Mouse (Mus musculus): ENCODE data around the gene Wfdc17. TPM values are rescaled to one million over a fixed set of nuclear protein-coding genes. Genes with fewer than 3 reads are reported as not detected.

Wfdc17 gene
- polyA plus RNA-seq (2014; fragmentation: Nextera tagmentation; extraction: Ambion mirVana): 1.3 and 2.3 TPM in 2 replicates

DNA sequence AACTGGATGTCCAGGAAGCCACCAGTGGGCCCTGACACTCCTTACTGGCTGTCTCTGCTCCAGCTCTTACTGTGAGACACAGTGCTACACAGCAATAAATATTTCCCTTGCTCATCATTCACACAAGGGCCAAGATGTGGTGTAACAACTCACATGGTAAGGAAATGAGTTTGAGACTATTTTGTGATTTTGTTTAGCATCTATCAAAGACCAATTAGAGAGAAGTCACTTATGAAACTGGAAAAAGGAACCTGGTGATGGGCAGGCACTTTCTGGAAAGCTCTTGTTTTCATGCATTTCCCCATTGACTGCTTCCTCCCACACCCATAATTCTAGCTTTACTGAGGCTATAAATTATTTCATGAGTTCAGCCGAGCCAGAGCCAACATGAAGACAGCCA lies at the start of gene Wfdc17:
Gene Wfdc17 (plus strand): TSS at position 287 of the 400 bp plus-strand sequence.
- no peak for ATAC-seq (ENCODE audit: insufficient number of reproducible peaks, insufficient read depth, low FRiP score, low read depth)
- Histone ChIP-seq H3K27ac (replicated peaks in 1 of 2; ENCODE audit: control insufficient read depth in 1 of 2, insufficient read depth in 1 of 2, low read depth in 2 of 2, low read length in 2 of 2) (no peak within 1 kb of the TSS), H3K4me3 (ENCODE audit: control insufficient read depth in 1 of 2, insufficient read depth in 1 of 2, low read depth in 1 of 2, low read length in 2 of 2) (no peak within 1 kb of the TSS), H3K4me1 (ENCODE audit: control insufficient read depth in 2 of 2, insufficient read depth in 2 of 2, low read length in 2 of 2) (no peaks in the 10 kb centered on the region), H3K36me3 (ENCODE audit: control insufficient read depth, insufficient read depth, low read length) (no peaks in the 10 kb centered on the region), H3K27me3 (ENCODE audit: control insufficient read depth, insufficient read depth, low read length) (no peaks in the 10 kb centered on the region), H3K9ac (ENCODE audit: low read length) (no peak within 1 kb of the TSS), H3K4me2 (ENCODE audit: low read length) (no peak within 1 kb of the TSS), H3K9me3 (ENCODE audit: control insufficient read depth, low read length) (no peaks in the 10 kb centered on the region)
- WGBS: 50% methylated on average over 1 of the region's 1 CpGs

DNA sequence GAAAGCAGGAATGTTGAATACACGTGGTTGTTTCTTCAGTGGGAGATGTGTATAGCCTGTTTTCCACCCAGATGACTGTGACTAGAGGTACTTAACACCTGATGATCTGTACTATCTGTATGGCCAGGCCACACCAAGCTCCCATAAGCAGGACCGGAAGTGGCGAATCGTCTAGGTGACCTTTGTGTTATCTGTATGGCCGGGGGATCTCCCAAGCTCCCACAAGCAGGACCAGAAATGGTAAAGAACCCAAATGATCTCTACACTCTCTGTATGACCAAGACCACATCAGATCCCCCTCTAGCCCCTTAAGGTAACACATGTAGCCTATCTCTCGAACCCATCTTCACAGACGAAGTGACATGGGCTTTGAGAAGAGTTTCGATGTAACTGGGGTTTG lies 49.2 kb upstream of the Wfdc17 start:
- H3K4me2 ChIP-seq (ENCODE audit: low read length): no peak overlapping the region
- no peaks in the 10 kb centered on the region for H3K9me3 ChIP-seq (ENCODE audit: control insufficient read depth, low read length)
- H3K27me3 ChIP-seq (ENCODE audit: control insufficient read depth, insufficient read depth, low read length): no peaks in the 10 kb centered on the region
- no peak overlapping the region for H3K4me3 ChIP-seq (ENCODE audit: control insufficient read depth in 1 of 2, insufficient read depth in 1 of 2, low read depth in 1 of 2, low read length in 2 of 2)
- WGBS: 78% methylated on average over 8 of the region's 8 CpGs
- H3K4me1 ChIP-seq (ENCODE audit: control insufficient read depth in 2 of 2, insufficient read depth in 2 of 2, low read length in 2 of 2): peaks cover 0 to 6% of the 10 kb centered on the region in 2 experiments; a peak in 2 of 4 replicates
- H3K36me3 ChIP-seq (ENCODE audit: control insufficient read depth, insufficient read depth, low read length): no peaks in the 10 kb centered on the region
- H3K27ac ChIP-seq (replicated peaks in 1 of 2; ENCODE audit: control insufficient read depth in 1 of 2, insufficient read depth in 1 of 2, low read depth in 2 of 2, low read length in 2 of 2): no peak overlapping the region
- H3K9ac ChIP-seq (ENCODE audit: low read length): no peak overlapping the region
- no peak for ATAC-seq (ENCODE audit: insufficient number of reproducible peaks, insufficient read depth, low FRiP score, low read depth)

DNA sequence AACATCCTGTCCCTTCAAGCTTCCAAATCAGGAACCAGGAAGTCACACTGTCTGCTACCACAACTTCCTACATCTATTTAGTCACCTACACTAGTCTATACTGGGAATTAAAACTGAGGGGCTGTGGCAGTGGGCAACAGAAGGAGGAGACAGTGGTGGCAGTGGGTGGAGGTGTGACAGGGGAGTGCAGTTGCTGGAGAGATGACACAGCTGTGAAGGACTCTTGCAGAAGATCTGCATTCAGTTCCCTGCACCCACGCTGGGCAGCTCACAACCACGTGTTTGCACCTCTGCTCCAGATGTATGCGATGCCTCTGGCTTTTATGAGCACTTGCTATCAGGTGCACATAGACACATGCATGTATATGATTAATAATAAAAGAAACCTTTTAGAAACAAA lies 46.3 kb upstream of the Wfdc17 start:
- whole genome bisulfite sequencing: 69% methylated on average over 3 of the region's 3 CpGs
- no peaks in the 10 kb centered on the region for H3K9me3 ChIP-seq (ENCODE audit: control insufficient read depth, low read length)
- H3K27me3 ChIP-seq (ENCODE audit: control insufficient read depth, insufficient read depth, low read length): no peaks in the 10 kb centered on the region
- ATAC-seq (ENCODE audit: insufficient number of reproducible peaks, insufficient read depth, low FRiP score, low read depth): no peak
- no peak overlapping the region for H3K4me3 ChIP-seq (ENCODE audit: control insufficient read depth in 1 of 2, insufficient read depth in 1 of 2, low read depth in 1 of 2, low read length in 2 of 2)
- H3K4me1 ChIP-seq (ENCODE audit: control insufficient read depth in 2 of 2, insufficient read depth in 2 of 2, low read length in 2 of 2): peaks cover 0 to 6% of the 10 kb centered on the region in 2 experiments; a peak in 2 of 4 replicates
- no peak overlapping the region for H3K4me2 ChIP-seq (ENCODE audit: low read length)
- no peaks in the 10 kb centered on the region for H3K36me3 ChIP-seq (ENCODE audit: control insufficient read depth, insufficient read depth, low read length)
- H3K9ac ChIP-seq (ENCODE audit: low read length): no peak overlapping the region
- H3K27ac ChIP-seq (replicated peaks in 1 of 2; ENCODE audit: control insufficient read depth in 1 of 2, insufficient read depth in 1 of 2, low read depth in 2 of 2, low read length in 2 of 2): no peak overlapping the region

DNA sequence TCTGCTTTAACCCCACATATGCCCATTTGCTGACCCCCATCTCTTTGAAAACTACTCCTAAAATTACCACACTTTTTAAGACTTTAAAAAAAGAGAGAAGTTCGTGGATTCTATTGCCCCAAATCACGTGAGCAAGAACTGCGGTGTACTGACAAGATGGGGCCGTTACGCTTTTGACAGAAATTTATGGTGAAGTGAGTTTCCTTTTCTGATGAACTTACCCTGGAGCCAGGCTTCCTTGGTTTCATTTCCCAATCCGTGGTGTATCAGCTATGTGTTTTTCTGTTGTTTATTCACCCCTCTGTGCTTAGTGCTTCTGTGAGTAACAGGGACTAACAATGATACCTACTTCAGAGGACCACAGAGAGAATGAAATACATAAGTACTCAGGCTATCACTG lies 45.0 kb upstream of the Wfdc17 start:
- no peaks in the 10 kb centered on the region for H3K4me1 ChIP-seq (ENCODE audit: control insufficient read depth in 2 of 2, insufficient read depth in 2 of 2, low read length in 2 of 2)
- no peaks in the 10 kb centered on the region for H3K27me3 ChIP-seq (ENCODE audit: control insufficient read depth, insufficient read depth, low read length)
- ATAC-seq (ENCODE audit: insufficient number of reproducible peaks, insufficient read depth, low FRiP score, low read depth): no peak
- H3K36me3 ChIP-seq (ENCODE audit: control insufficient read depth, insufficient read depth, low read length): no peaks in the 10 kb centered on the region
- no peak overlapping the region for H3K4me2 ChIP-seq (ENCODE audit: low read length)
- 72% methylated on average over 6 of the region's 6 CpGs for WGBS
- no peaks in the 10 kb centered on the region for H3K9me3 ChIP-seq (ENCODE audit: control insufficient read depth, low read length)
- no peak overlapping the region for H3K9ac ChIP-seq (ENCODE audit: low read length)
- H3K27ac ChIP-seq (replicated peaks in 1 of 2; ENCODE audit: control insufficient read depth in 1 of 2, insufficient read depth in 1 of 2, low read depth in 2 of 2, low read length in 2 of 2): no peak overlapping the region
- no peak overlapping the region for H3K4me3 ChIP-seq (ENCODE audit: control insufficient read depth in 1 of 2, insufficient read depth in 1 of 2, low read depth in 1 of 2, low read length in 2 of 2)

DNA sequence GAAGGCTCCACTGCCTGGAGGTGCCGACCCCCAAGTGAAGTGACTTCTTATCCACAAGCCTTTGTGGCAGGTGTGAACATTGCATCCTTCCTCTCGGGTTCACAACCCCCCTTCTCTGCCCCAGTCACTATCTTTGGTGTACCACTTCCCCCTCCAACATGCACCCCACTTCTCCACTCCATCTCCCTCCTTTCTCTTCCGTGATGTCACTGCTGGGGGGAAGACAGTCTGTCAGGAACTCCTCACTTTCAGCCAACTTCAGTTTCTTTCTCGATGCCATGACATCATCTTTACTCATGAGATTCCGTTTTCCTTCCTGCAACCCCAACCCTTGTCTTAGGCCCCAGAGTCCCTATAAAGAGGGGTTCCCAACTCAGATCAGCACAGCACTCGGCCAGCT lies 41.6 kb upstream of the Wfdc17 start, which contains the start of gene Ccl4:
Gene Ccl4 (plus strand): TSS at position 381 of the 400 bp plus-strand sequence.
- Histone ChIP-seq H3K27me3 (ENCODE audit: control insufficient read depth, insufficient read depth, low read length) (no peaks in the 10 kb centered on the region), H3K9me3 (ENCODE audit: control insufficient read depth, low read length) (no peaks in the 10 kb centered on the region), H3K4me1 (ENCODE audit: control insufficient read depth in 2 of 2, insufficient read depth in 2 of 2, low read length in 2 of 2) (no peaks in the 10 kb centered on the region), H3K4me3 (ENCODE audit: control insufficient read depth in 1 of 2, insufficient read depth in 1 of 2, low read depth in 1 of 2, low read length in 2 of 2) (no peak within 1 kb of the TSS), H3K4me2 (ENCODE audit: low read length) (no peak within 1 kb of the TSS), H3K9ac (ENCODE audit: low read length) (no peak within 1 kb of the TSS), H3K36me3 (ENCODE audit: control insufficient read depth, insufficient read depth, low read length) (no peaks in the 10 kb centered on the region), H3K27ac (replicated peaks in 1 of 2; ENCODE audit: control insufficient read depth in 1 of 2, insufficient read depth in 1 of 2, low read depth in 2 of 2, low read length in 2 of 2) (no peak within 1 kb of the TSS)
- ATAC-seq (ENCODE audit: insufficient number of reproducible peaks, insufficient read depth, low FRiP score, low read depth): no peak
- 70% methylated on average over 6 of the region's 6 CpGs for WGBS

DNA sequence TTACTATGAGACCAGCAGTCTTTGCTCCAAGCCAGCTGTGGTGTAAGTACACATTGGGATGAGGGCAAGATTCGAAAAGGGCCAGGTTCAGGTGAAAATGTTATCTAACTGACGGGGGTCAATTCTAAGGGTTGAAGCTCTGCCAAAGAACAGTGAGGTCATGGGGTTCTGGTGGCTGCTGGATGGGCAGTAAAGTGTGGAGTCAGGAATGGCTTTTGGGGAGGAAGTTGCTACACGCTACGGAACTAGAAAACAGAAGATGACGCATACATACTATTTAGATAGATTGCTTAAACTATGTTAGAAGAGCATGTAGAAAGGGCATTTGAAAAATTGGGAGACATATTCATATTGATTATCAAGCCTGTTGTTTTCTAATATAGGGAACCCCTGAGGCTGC lies 40.3 kb upstream of the Wfdc17 start:
- Histone ChIP-seq H3K36me3 (ENCODE audit: control insufficient read depth, insufficient read depth, low read length) (no peaks in the 10 kb centered on the region), H3K4me2 (ENCODE audit: low read length) (no peak overlapping the region), H3K27me3 (ENCODE audit: control insufficient read depth, insufficient read depth, low read length) (no peaks in the 10 kb centered on the region), H3K4me3 (ENCODE audit: control insufficient read depth in 1 of 2, insufficient read depth in 1 of 2, low read depth in 1 of 2, low read length in 2 of 2) (no peak overlapping the region), H3K9ac (ENCODE audit: low read length) (no peak overlapping the region), H3K4me1 (ENCODE audit: control insufficient read depth in 2 of 2, insufficient read depth in 2 of 2, low read length in 2 of 2) (no peaks in the 10 kb centered on the region), H3K9me3 (ENCODE audit: control insufficient read depth, low read length) (no peaks in the 10 kb centered on the region), H3K27ac (replicated peaks in 1 of 2; ENCODE audit: control insufficient read depth in 1 of 2, insufficient read depth in 1 of 2, low read depth in 2 of 2, low read length in 2 of 2) (no peak overlapping the region)
- ATAC-seq (ENCODE audit: insufficient number of reproducible peaks, insufficient read depth, low FRiP score, low read depth): no peak
- 73% methylated on average over 5 of the region's 5 CpGs for WGBS

DNA sequence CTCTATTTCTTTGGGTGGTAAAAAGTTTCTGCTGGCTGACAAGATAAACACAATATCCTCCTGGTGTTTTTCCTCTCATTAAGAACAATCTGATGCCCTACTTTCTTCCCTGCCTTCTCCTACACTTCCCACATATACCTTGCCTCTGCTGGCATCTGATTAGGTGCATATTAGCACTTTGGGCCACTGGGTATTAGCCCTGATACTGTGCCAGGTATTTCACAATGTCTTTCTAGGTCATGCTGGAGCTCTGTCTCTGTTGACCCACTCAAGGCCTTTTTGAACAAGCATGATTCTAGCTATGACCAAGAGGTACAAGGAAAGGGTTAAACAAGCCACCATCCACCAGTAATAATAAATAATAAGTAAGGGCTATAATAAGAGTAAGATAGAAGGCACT lies 32.0 kb upstream of the Wfdc17 start:
- H3K9me3 ChIP-seq (ENCODE audit: control insufficient read depth, low read length): no peaks in the 10 kb centered on the region
- no peak overlapping the region for H3K4me3 ChIP-seq (ENCODE audit: control insufficient read depth in 1 of 2, insufficient read depth in 1 of 2, low read depth in 1 of 2, low read length in 2 of 2)
- H3K27me3 ChIP-seq (ENCODE audit: control insufficient read depth, insufficient read depth, low read length): no peaks in the 10 kb centered on the region
- no peaks in the 10 kb centered on the region for H3K4me1 ChIP-seq (ENCODE audit: control insufficient read depth in 2 of 2, insufficient read depth in 2 of 2, low read length in 2 of 2)
- ATAC-seq (ENCODE audit: insufficient number of reproducible peaks, insufficient read depth, low FRiP score, low read depth): no peak
- no peak overlapping the region for H3K9ac ChIP-seq (ENCODE audit: low read length)
- H3K36me3 ChIP-seq (ENCODE audit: control insufficient read depth, insufficient read depth, low read length): no peaks in the 10 kb centered on the region
- H3K4me2 ChIP-seq (ENCODE audit: low read length): no peak overlapping the region
- H3K27ac ChIP-seq (replicated peaks in 1 of 2; ENCODE audit: control insufficient read depth in 1 of 2, insufficient read depth in 1 of 2, low read depth in 2 of 2, low read length in 2 of 2): no peak overlapping the region

DNA sequence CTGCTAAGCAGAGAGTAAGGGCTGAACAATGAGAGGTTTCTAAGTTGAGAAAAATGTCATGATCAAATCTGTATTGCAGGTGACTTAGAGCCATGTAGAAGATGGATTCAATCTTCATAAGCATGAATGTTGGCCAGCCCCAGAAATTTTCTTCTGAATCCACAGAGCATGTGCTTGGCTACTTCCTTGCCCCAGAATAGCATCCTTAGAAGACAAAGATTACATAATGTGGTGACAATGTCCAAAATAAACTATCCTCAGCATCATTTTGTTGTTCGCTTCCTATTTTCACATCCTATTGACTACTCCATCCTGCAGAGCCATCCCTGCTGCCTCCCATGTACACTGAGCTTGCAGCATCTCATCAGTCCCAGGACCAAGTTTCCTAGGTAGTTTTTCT lies 28.1 kb upstream of the Wfdc17 start:
- H3K9ac ChIP-seq (ENCODE audit: low read length): no peak overlapping the region
- no peaks in the 10 kb centered on the region for H3K9me3 ChIP-seq (ENCODE audit: control insufficient read depth, low read length)
- H3K27me3 ChIP-seq (ENCODE audit: control insufficient read depth, insufficient read depth, low read length): no peaks in the 10 kb centered on the region
- no peaks in the 10 kb centered on the region for H3K36me3 ChIP-seq (ENCODE audit: control insufficient read depth, insufficient read depth, low read length)
- no peak for ATAC-seq (ENCODE audit: insufficient number of reproducible peaks, insufficient read depth, low FRiP score, low read depth)
- no peak overlapping the region for H3K27ac ChIP-seq (replicated peaks in 1 of 2; ENCODE audit: control insufficient read depth in 1 of 2, insufficient read depth in 1 of 2, low read depth in 2 of 2, low read length in 2 of 2)
- no peak overlapping the region for H3K4me3 ChIP-seq (ENCODE audit: control insufficient read depth in 1 of 2, insufficient read depth in 1 of 2, low read depth in 1 of 2, low read length in 2 of 2)
- peaks cover 2 to 3% of the 10 kb centered on the region in 2 experiments; a peak in 1 of 4 replicates for H3K4me1 ChIP-seq (ENCODE audit: control insufficient read depth in 2 of 2, insufficient read depth in 2 of 2, low read length in 2 of 2)
- WGBS: 75% methylated on average over 1 of the region's 1 CpGs
- no peak overlapping the region for H3K4me2 ChIP-seq (ENCODE audit: low read length)
